Mouse (Mus musculus) stomach, embryonic 14.5 days (tissue): ENCODE data around the gene Ldhb. TPM values are rescaled to one million over a fixed set of nuclear protein-coding genes. Genes with fewer than 3 reads are reported as not detected.

Source experiments
- ATAC-seq: fragments of 200-750 bp; cut with Nextera tagmentation; 2 replicates; pipeline ENCODE4 v1.8.0; 2017; ENCODE audit warnings: low read depth, moderate TSS enrichment; ENCODE audit not compliant: insufficient number of reproducible peaks, insufficient read depth, low FRiP score
- H3K27ac ChIP-seq: fragments of 300-500 bp; sonication (generic); 2 replicates; pipeline ENCODE4 v1.5.1; 2014; ENCODE audit warnings: mild to moderate bottlenecking, low read length, moderate library complexity, mixed read lengths
- H3K27me3 ChIP-seq: fragments of 300-500 bp; sonication (generic); 2 replicates; pipeline ENCODE4 v1.6.1; 2014; ENCODE audit warnings: low read length, control low read depth, mixed read lengths; ENCODE audit not compliant: control insufficient read depth, insufficient read depth
- H3K36me3 ChIP-seq: fragments of 300-500 bp; sonication (generic); 2 replicates; pipeline ENCODE4 v1.6.1; 2014; ENCODE audit warnings: mild to moderate bottlenecking, control low read depth, low read length, moderate library complexity, mixed read lengths; ENCODE audit not compliant: control insufficient read depth, insufficient read depth
- H3K4me1 ChIP-seq: fragments of 300-500 bp; sonication (generic); 2 replicates; pipeline ENCODE4 v1.6.1; 2014; ENCODE audit warnings: low read length, control low read depth, mixed read lengths; ENCODE audit not compliant: control insufficient read depth, insufficient read depth
- H3K4me2 ChIP-seq: fragments of 300-500 bp; sonication (generic); replicated peaks from 2 replicates; pipeline ENCODE4 v1.6.1; 2014; ENCODE audit warnings: low read depth, low read length, control low read depth
- H3K4me3 ChIP-seq: fragments of 300-500 bp; sonication (generic); 2 replicates; pipeline ENCODE4 v1.5.1; 2014; ENCODE audit warnings: low read depth, low read length, control low read depth
- H3K9ac ChIP-seq: fragments of 300-500 bp; sonication (generic); replicated peaks from 2 replicates; pipeline ENCODE4 v1.6.1; 2014; ENCODE audit warnings: low read depth, mild to moderate bottlenecking, control low read depth, low read length, moderate library complexity, mixed read lengths
- H3K9me3 ChIP-seq: fragments of 300-500 bp; sonication (generic); 2 replicates; pipeline ENCODE4 v1.6.1; 2016; ENCODE audit warnings: low read depth, low read length, control low read depth; ENCODE audit not compliant: control insufficient read depth
- WGBS: fragments of 180-500 bp; shearing (Covaris S2); extraction: QIAGEN DNeasy Blood & Tissue Kit; methylation state at CpG from one replicate; pipeline ENCODE4 v1.1.7; 2014; 5-methylcytosine and 5-hydroxymethylcytosine counted together
- polyA plus RNA-seq: library from polyadenylated mRNA; unstranded; fragments of >200 nt; fragmentation: Nextera tagmentation; extraction: Ambion mirVana; gene quantifications from 2 replicates; pipeline ENCODE4 v1.2.1, GENCODE M21; 2014

Ldhb gene
- polyA plus RNA-seq, 1 experiment from 2014 or later, result 237 TPM

DNA sequence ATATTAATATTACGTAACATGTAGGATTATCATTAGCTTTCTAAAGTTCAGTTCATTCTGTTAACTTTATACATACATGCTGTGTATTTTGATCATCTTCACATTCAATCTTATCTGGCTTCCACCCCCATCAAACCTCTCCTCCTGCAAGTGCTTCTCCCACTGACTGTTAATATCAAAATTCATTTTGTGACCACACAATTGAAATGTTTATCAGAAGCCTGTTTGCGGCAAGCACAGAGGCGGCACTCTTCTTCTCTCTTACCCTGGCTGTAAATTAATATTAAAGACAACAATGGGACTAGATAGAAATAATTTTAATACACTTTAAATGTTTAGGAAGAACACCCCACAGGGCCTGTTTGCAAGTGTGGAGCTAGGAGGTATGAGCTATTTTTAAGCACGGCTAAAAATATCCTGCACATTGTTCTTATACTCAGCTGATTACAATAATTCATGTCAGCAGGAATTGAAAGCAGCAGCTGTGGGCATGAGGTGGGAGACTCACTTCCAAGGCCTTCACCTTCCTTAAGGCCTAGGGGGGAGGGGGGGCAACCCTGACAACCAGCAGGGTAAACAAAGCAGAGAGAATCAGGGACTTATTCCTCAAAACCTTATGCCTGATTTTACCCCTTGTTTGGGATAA is 22.2 kb downstream of the Ldhb start:
- Histone ChIP-seq H3K9me3 (no peaks in the 10 kb centered on the region), H3K27me3 (no peaks in the 10 kb centered on the region), H3K27ac (no peak overlapping the region), H3K36me3 (no peaks in the 10 kb centered on the region; the same call in 1 of the 2 replicates), H3K4me2 (no peak overlapping the region), H3K9ac (no peak overlapping the region), H3K4me3 (no peak overlapping the region), H3K4me1 (no peaks in the 10 kb centered on the region)
- 87% methylated on average over 4 of the region's 4 CpGs for WGBS
- ATAC-seq, result no peak

DNA sequence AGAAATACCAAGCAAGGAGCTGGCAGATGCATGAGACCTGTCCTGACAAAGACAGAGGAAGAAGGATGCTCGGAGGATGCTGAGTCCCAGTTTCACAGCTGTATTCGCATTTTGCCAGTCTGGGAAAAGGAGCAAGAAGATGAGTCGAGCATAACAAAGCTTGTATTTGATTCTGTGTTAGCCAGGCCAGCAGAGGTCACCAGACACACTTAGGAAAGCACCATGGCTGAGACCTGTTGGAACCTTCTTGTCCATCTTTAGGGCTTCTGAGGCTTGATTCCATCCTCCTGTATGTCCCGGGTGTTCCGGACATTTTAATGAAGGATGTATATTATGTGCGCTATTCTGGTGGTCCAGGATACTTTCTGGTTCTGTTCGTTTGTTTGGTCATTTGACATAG is 30.5 kb downstream of the Ldhb start:
- no peak for ATAC-seq
- no peak overlapping the region for H3K27ac ChIP-seq
- no peaks in the 10 kb centered on the region for H3K36me3 ChIP-seq
- no peaks in the 10 kb centered on the region for H3K9me3 ChIP-seq
- 77% methylated on average over 7 of the region's 7 CpGs for WGBS
- H3K27me3 ChIP-seq, result no peaks in the 10 kb centered on the region
- H3K9ac ChIP-seq, result no peak overlapping the region
- no peaks in the 10 kb centered on the region for H3K4me1 ChIP-seq
- H3K4me2 ChIP-seq, result no peak overlapping the region
- H3K4me3 ChIP-seq, result no peak overlapping the region

- WGBS, result 60% methylated on average over 4 of the region's 4 CpGs
- Histone ChIP-seq H3K4me2 (no peak within 1 kb of the TSS), H3K27ac (no peak within 1 kb of the TSS), H3K4me1 (no peaks in the 10 kb centered on the region), H3K9ac (no peak within 1 kb of the TSS), H3K4me3 (no peak within 1 kb of the TSS), H3K9me3 (no peaks in the 10 kb centered on the region), H3K36me3 (no peaks in the 10 kb centered on the region), H3K27me3 (no peaks in the 10 kb centered on the region)
- no peak for ATAC-seq
These were observed 35.0 kb downstream of the Ldhb start, which contains the start of gene Gys2 for GRCm38 (mm10) chr6:142472801-142473203. TSS of gene Gys2 (minus strand) at chr6:142473109.

DNA sequence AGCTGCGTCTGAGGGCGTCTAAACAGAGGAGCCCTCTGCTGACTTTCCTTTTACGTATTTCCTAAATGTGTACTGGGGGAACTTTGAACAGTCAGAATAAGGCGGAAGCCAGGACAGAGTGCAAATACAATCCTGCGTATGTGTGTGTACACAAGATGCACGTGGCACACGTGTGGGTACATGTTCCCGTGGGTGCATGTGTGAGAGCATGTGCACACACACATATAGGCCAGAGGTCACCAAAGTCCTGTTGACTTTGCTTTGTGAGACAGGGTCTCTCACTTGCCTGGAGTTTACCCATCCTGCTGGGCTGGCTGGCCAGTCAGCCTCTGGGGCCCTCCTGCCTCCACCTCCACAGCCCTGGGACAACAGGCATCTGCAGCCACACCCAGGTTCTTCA is 36.6 kb downstream of the Ldhb start:
- H3K27ac ChIP-seq, result no peak overlapping the region
- H3K9me3 ChIP-seq, result no peaks in the 10 kb centered on the region
- no peak overlapping the region for H3K4me3 ChIP-seq
- no peaks in the 10 kb centered on the region for H3K27me3 ChIP-seq
- no peak for ATAC-seq
- no peaks in the 10 kb centered on the region for H3K4me1 ChIP-seq
- WGBS, result 70% methylated on average over 8 of the region's 8 CpGs
- no peak overlapping the region for H3K4me2 ChIP-seq
- H3K9ac ChIP-seq, result no peak overlapping the region
- H3K36me3 ChIP-seq, result no peaks in the 10 kb centered on the region

DNA sequence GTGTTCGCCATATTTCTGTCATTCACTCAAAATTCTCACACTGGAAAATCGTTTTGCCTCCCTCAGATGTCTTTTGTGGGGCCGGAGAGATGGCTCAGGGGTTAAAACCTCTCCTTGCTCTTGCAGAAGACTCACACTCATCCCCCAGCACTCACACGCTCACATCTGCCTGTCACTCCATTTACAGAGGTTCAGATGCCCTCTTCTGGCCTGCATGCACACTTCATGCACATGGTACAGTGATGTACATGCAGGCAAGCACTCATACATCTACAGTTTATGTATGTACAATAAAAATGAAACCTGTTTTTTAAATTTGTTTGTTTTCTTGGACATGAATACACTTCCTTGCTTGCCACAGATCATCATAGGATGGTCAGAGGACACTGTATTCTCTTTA is 38.2 kb downstream of the Ldhb start:
- no peak overlapping the region for H3K9ac ChIP-seq
- H3K4me3 ChIP-seq, result no peak overlapping the region
- no peak for ATAC-seq
- no peaks in the 10 kb centered on the region for H3K36me3 ChIP-seq
- H3K27ac ChIP-seq, result no peak overlapping the region
- H3K4me2 ChIP-seq, result no peak overlapping the region
- no peaks in the 10 kb centered on the region for H3K4me1 ChIP-seq
- H3K27me3 ChIP-seq, result no peaks in the 10 kb centered on the region
- H3K9me3 ChIP-seq, result no peaks in the 10 kb centered on the region
- 53% methylated on average over 4 of the region's 4 CpGs for WGBS

DNA sequence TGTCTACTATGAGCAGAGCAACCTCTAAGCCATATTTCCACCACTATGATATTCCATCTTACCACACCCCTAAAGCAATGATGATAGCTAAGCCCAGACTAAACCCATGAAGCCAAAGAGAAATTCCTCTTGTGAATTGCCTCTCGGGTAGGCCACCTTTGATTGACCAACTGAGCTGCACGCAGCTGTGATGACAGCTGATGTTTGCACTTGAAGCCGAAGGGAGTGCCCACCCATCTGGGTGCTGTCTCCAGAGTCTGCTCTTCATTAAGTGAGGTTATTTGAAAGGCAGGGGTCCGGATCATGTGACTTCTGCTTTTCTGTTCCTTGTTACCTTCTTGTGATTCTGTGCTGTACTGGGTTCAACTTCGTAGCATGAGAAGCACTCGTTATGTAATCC is 45.6 kb downstream of the Ldhb start:
- no peaks in the 10 kb centered on the region for H3K27me3 ChIP-seq
- ATAC-seq, result no peak
- no peak overlapping the region for H3K4me2 ChIP-seq
- H3K36me3 ChIP-seq, result no peaks in the 10 kb centered on the region
- no peaks in the 10 kb centered on the region for H3K4me1 ChIP-seq
- 79% methylated on average over 6 of the region's 6 CpGs for WGBS
- H3K4me3 ChIP-seq, result no peak overlapping the region
- no peak overlapping the region for H3K27ac ChIP-seq
- no peak overlapping the region for H3K9ac ChIP-seq
- no peaks in the 10 kb centered on the region for H3K9me3 ChIP-seq

DNA sequence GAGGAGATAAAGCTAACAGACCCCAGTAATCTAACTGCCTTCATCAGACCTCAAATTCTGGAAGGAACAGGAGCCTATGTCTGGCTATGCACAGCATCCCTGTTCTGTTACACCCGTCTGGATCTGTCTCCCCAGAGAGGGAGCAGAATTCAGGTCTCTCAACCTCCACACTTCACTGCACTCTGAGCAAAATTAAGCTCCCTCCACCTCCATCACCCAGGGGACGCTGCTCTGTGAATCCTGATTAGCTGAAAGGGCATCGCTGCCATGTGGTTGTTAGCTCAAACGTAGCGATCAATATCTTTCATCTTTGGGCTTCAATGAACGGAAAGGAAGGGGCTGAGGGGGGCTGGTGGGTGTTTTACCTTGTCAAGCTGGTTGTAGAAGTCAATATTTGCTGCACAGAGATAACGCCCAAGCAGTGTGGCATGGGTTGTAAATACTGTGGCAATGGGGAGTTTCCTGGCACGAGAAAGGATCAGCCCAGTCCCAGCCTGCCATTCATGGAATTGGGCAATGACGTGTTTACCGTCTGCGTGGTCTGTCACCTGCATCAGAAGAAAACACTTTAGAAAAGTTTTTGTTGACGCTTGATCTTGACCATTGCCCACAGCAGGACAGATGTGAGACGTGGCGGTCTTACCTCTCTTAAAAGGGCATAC is 48.6 kb downstream of the Ldhb start:
- H3K36me3 ChIP-seq, result no peaks in the 10 kb centered on the region
- H3K4me2 ChIP-seq, result no peak overlapping the region
- no peak overlapping the region for H3K9ac ChIP-seq
- no peaks in the 10 kb centered on the region for H3K9me3 ChIP-seq
- H3K27me3 ChIP-seq, result no peaks in the 10 kb centered on the region
- 64% methylated on average over 14 of the region's 14 CpGs for WGBS
- ATAC-seq, result peak; percentile 60; the same call in 1 of the 2 replicates
- H3K27ac ChIP-seq, result no peak overlapping the region
- no peak overlapping the region for H3K4me3 ChIP-seq
- H3K4me1 ChIP-seq, result no peaks in the 10 kb centered on the region

- no peak overlapping the region for H3K4me3 ChIP-seq
- no peak overlapping the region for H3K9ac ChIP-seq
- no peak for ATAC-seq
- H3K4me1 ChIP-seq, result no peaks in the 10 kb centered on the region
- H3K4me2 ChIP-seq, result no peak overlapping the region
- no peaks in the 10 kb centered on the region for H3K9me3 ChIP-seq
- no peak overlapping the region for H3K27ac ChIP-seq
- no peaks in the 10 kb centered on the region for H3K27me3 ChIP-seq
- 32% methylated on average over 7 of the region's 7 CpGs for WGBS
- no peaks in the 10 kb centered on the region for H3K36me3 ChIP-seq
These were observed 49.7 kb downstream of the Ldhb start for GRCm38 (mm10) chr6:142458010-142458409.
